Mouse (Mus musculus) mesoderm, embryonic 11.5 days (tissue): ENCODE data around the gene Abcg4.

Experiments
- DNase-seq: peaks from one replicate; pipeline ENCODE4 v3.0.0-alpha.2; 2012; ENCODE audit warnings: low read depth, low spot score

Abcg4 gene

GRCm38 (mm10) chr9:44240399-44240798 lies 48.0 kb downstream of the Abcg4 start, which contains the start of gene Ccdc153:
Gene Ccdc153, plus strand, starts transcription at chr9:44240676.
- no peak for DNase-seq

DNA sequence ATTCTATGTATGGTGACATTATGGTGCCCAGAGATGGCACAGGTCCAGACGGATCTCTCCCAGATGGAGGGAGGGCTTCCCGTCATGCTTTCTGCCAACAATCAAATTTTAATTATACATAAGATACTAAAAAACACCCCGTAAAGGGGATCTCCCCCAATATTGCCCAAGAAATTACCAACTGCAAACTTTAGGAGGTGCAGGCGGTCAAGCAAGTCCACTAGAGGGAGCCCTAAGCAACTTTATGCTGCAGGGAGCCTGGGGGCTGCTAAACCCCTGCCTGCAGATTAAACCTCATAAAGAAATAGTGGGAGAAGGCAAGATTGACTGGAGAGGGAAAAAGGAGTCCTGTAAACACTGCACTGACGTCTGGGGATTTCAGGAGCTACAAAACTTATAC lies 49.0 kb downstream of the Abcg4 start:
- DNase-seq = peak; percentile 76

DNA sequence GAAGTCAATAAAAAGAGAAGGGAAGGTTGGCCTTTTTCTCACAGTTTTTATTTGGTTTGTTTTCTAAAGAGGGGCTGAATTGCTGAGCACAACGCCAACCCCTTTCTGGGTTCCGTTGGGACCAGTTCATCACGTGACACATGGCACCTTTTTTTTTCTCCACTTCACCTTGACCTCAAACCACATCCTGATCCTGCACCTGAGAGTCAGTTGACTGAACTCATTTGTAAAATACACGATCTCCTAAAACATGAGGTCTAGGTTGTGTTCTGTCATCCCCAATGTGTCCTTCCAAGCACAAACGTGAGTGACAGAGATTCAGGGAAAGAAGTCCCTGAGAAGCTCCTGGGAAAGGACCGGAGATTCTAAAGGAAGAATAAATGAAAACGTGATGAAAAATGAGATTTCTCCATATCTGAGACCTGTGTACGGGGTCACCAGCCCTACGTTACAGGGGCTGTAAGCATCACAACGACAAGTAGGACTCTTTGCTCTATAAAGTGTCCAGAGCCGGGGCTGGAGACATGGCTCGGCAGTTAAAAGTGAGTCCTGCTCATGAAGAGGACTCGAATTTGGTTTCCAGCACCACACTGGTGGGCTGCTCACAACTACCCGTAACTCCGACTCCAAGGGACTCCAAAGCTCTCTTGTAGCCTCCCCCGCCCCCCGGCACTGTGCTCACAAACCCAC lies 49.8 kb downstream of the Abcg4 start:
- no peak for DNase-seq

- no peak for DNase-seq
Measured at GRCm38 (mm10) chr9:44237128-44237527, 51.3 kb downstream of the Abcg4 start.

DNA sequence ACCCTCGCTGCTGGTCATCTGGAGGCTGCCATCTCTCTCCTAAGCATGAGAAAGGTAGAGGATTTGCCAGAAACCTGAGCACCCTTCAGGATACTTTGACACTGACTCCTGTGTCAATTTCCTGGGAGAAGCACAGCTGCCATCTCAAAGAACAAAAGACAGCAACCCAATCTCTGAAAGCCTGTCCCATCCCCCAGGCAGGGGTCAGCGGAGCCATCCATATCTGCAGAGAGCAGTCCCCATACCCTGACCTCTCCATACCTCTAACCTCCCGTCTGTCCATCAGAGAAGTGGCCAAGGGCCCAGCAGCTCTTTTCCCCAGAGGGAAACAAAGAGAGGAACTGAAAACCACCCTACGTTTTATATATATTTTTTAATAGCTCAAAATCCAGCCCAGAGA lies 51.8 kb downstream of the Abcg4 start:
- DNase-seq = no peak

- DNase-seq = peak; percentile 19
Measured at GRCm38 (mm10) chr9:44234479-44235427, 53.7 kb downstream of the Abcg4 start.

- DNase-seq = peak; percentile 99
Measured at GRCm38 (mm10) chr9:44233802-44234478, 54.5 kb downstream of the Abcg4 start, which contains the start of gene Cbl. Gene Cbl, minus strand, starts transcription at chr9:44234049.

GRCm38 (mm10) chr9:44233021-44233801 lies 55.2 kb downstream of the Abcg4 start:
- DNase-seq = peak; percentile 69

DNA sequence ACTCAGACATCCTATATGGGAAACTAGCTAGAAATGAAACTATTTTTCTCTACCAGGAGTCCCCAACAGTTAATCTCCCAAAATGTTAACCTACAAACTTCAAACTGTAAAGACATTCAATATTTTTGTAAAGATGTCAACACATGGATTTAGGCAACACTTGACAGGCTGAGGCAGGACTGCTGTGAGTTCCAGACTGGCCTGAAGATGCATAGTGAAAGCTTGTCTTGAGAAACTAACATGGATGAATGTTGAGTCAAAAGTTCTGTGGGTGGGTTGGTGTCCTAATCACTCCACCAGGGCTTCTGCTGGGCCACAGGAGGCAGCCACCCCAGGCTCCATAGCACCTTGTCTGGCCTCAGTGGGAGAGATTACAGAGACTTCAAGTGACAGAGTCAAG lies 56.8 kb downstream of the Abcg4 start:
- DNase-seq = no peak

- no peak for DNase-seq
Measured at GRCm38 (mm10) chr9:44225993-44226392, 62.4 kb downstream of the Abcg4 start.
